Mouse (Mus musculus) heart, postnatal 0 days (tissue): ENCODE measurements at regions not wholly inside any gene's neighbourhood (a gene's known extent, or its start where the extent isn't known, plus 50 kb on each side); places are given as distances from the start of the nearest gene placed in this dataset.

ENCODE experiments used
- ATAC-seq: fragments of 200-750 bp; cut with Nextera tagmentation; 2 replicates; pipeline ENCODE4 v1.8.0; 2017; ENCODE audit warnings: low read depth, moderate number of reproducible peaks, moderate library complexity; ENCODE audit not compliant: insufficient read depth
- DNase-seq: peaks from one replicate; pipeline ENCODE4 v3.0.0-alpha.2; 2016; ENCODE audit warnings: low spot score
- H3K27ac ChIP-seq: fragments of 300-500 bp; sonication (generic); 2 replicates; pipeline ENCODE4 v1.5.1; 2014; ENCODE audit warnings: low read depth, mild to moderate bottlenecking
- H3K27me3 ChIP-seq: fragments of 300-500 bp; sonication (generic); 2 replicates; pipeline ENCODE4 v1.6.1; 2014; ENCODE audit warnings: low read length, mixed read lengths; ENCODE audit not compliant: control insufficient read depth, insufficient read depth
- H3K36me3 ChIP-seq: fragments of 300-500 bp; sonication (generic); replicated peaks from 2 replicates; pipeline ENCODE4 v1.6.1; 2014; ENCODE audit warnings: low read length, mixed read lengths; ENCODE audit not compliant: control insufficient read depth, insufficient read depth
- H3K4me1 ChIP-seq: fragments of 300-500 bp; sonication (generic); 2 replicates; pipeline ENCODE4 v1.6.1; 2014; ENCODE audit warnings: antibody characterized with exemption; ENCODE audit not compliant: control insufficient read depth, insufficient read depth
- H3K4me2 ChIP-seq: fragments of 300-500 bp; sonication (generic); 2 replicates; pipeline ENCODE4 v1.6.1; 2014; ENCODE audit warnings: low read depth, mild to moderate bottlenecking, low read length, moderate library complexity
- H3K4me3 ChIP-seq: fragments of 300-500 bp; sonication (generic); 2 replicates; pipeline ENCODE4 v1.5.1; 2014; ENCODE audit warnings: low read depth, low read length
- H3K9ac ChIP-seq: fragments of 300-500 bp; sonication (generic); replicated peaks from 2 replicates; pipeline ENCODE4 v1.6.1; 2014; ENCODE audit warnings: low read depth, low read length, mixed read lengths
- H3K9me3 ChIP-seq: fragments of 300-500 bp; sonication (generic); replicated peaks from 2 replicates; pipeline ENCODE4 v1.6.1; 2016; ENCODE audit warnings: low read length; ENCODE audit not compliant: control insufficient read depth
- CTCF ChIP-seq: IDR thresholded peaks from 2 replicates; pipeline ENCODE4 v1.5.1; 2016; ENCODE audit warnings: antibody characterized with exemption, control low read depth, low read depth
- EP300 ChIP-seq: IDR thresholded peaks from 2 replicates; pipeline ENCODE4 v1.6.1; 2016; ENCODE audit warnings: antibody characterized with exemption, low read depth
- WGBS: fragments of 180-500 bp; shearing (Covaris S2); extraction: QIAGEN DNeasy Blood & Tissue Kit; methylation state at CpG from one replicate; pipeline ENCODE4 v1.1.7; 2014; 5-methylcytosine and 5-hydroxymethylcytosine counted together

DNA sequence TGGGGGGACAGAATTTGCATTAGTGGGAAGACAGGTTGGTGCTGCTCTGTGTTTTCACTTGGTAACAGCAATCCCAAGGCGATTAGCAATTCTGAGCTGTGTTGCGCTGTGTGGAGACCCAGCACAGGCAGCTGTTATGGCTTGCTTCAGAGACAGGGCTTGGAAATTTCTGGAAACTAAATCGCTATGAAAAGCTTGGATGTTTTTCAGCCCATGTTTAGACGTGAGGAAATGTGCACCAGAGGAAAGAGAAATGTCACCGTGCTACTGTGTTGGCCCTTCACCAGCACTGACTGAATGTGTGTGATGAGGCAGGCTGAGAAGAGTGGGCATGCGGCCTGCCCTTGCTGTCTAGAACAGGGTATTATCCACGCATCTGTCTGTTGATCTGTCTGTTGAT lies 164.6 kb downstream of the Tshz3 start:
- Histone ChIP-seq H3K27ac (no peak overlapping the region), H3K4me3 (no peak overlapping the region), H3K9ac (no peak overlapping the region), H3K9me3 (no peaks in the 10 kb centered on the region), H3K4me1 (no peaks in the 10 kb centered on the region), H3K36me3 (no peaks in the 10 kb centered on the region), H3K27me3 (no peaks in the 10 kb centered on the region), H3K4me2 (no peak overlapping the region)
- no peak for ATAC-seq
- TF ChIP-seq CTCF (no peak), EP300 (no peak)
- WGBS, result 74% methylated on average over 7 of the region's 7 CpGs
- DNase-seq, result no peak

DNA sequence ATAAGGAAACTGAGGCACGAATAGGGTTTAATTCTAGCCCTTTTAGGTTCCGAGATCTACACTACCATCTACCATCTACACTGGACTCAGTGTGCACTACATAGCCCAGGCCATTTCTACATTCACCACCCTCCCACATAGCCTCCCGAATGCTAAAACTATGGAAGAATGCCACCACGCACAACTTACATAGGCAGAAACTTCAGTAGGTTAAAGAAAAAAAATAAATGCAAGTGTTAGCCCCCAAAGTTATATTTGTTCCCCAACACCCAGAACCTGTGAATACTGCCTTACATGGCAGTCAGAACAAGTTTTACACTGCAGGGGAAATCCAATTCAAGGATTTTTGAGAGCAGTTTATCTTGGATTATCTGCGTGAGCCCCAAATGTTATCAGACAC lies 165.8 kb downstream of the Tshz3 start:
- H3K36me3 ChIP-seq, result no peaks in the 10 kb centered on the region
- H3K4me1 ChIP-seq, result no peaks in the 10 kb centered on the region
- no peaks in the 10 kb centered on the region for H3K27me3 ChIP-seq
- H3K4me3 ChIP-seq, result no peak overlapping the region
- ATAC-seq, result no peak
- 72% methylated on average over 5 of the region's 5 CpGs for WGBS
- no peak overlapping the region for H3K27ac ChIP-seq
- TF ChIP-seq EP300 (no peak), CTCF (no peak)
- no peaks in the 10 kb centered on the region for H3K9me3 ChIP-seq
- no peak overlapping the region for H3K9ac ChIP-seq
- no peak for DNase-seq
- no peak overlapping the region for H3K4me2 ChIP-seq

DNA sequence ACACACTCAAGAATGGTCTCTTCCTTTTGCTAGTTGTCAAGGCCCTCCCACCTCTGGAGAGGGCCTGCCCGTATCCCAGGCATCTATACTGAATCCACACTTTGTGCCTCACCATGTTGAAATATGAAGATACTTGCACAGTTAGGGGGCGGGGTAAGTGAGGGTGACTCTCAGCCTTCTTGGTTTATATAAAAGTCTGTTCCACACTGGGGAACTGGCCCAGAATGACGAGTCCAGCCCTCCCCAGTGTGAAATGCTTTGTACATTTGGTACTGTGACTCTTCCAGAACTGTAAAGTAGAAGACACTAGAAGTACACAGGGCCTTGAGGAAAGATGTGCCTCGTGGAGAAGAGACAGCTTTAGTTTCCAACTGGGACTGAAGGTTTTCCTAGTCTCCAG lies 166.8 kb downstream of the Tshz3 start:
- no peaks in the 10 kb centered on the region for H3K36me3 ChIP-seq
- 68% methylated on average over 4 of the region's 4 CpGs for WGBS
- ATAC-seq, result no peak

DNA sequence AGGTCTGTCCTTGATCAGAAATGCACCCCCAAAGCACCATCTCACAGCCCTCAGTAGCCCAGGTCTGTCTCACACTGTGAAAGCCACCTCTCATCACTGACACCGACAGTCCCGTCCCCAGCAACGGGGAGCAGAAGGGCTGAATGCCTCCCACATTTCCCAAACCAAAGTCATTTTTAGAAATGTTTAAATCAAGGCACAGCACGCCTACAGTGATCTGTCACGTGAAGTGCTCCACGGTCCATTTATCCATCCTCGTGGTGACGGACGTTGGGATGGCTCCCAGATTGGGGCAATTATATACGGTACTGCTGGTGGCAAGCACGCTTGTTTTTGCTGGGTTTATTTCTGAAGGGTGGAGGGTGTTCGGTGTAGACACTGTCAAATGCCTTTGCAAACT lies 168.7 kb downstream of the Tshz3 start:
- Histone ChIP-seq H3K9me3 (no peaks in the 10 kb centered on the region), H3K27me3 (no peaks in the 10 kb centered on the region), H3K4me1 (no peaks in the 10 kb centered on the region), H3K36me3 (no peaks in the 10 kb centered on the region), H3K9ac (no peak overlapping the region), H3K4me3 (no peak overlapping the region), H3K27ac (no peak overlapping the region), H3K4me2 (no peak overlapping the region)
- DNase-seq (no peak), ATAC-seq (no peak)
- WGBS, result 59% methylated on average over 12 of the region's 12 CpGs
- TF ChIP-seq EP300, result no peak
- TF ChIP-seq CTCF, result no peak

More for the DNA sequence above, 166.8 kb downstream of the Tshz3 start:
- DNase-seq, result no peak
- no peak overlapping the region for H3K9ac ChIP-seq
- no peaks in the 10 kb centered on the region for H3K9me3 ChIP-seq
- no peaks in the 10 kb centered on the region for H3K27me3 ChIP-seq
- no peak overlapping the region for H3K4me3 ChIP-seq
- H3K27ac ChIP-seq, result no peak overlapping the region
- no peaks in the 10 kb centered on the region for H3K4me1 ChIP-seq
- no peak for TF ChIP-seq CTCF
- H3K4me2 ChIP-seq, result no peak overlapping the region

GRCm38 (mm10) chr7:36874004-36874403 lies 176.1 kb downstream of the Tshz3 start:
- H3K4me1 ChIP-seq, result no peaks in the 10 kb centered on the region
- H3K9me3 ChIP-seq, result no peaks in the 10 kb centered on the region
- no peak overlapping the region for H3K27ac ChIP-seq
- no peaks in the 10 kb centered on the region for H3K27me3 ChIP-seq
- TF ChIP-seq EP300 (no peak), CTCF (no peak)
- ATAC-seq, result no peak
- no peak overlapping the region for H3K4me2 ChIP-seq
- WGBS, result 64% methylated on average over 5 of the region's 5 CpGs
- no peak overlapping the region for H3K9ac ChIP-seq
- DNase-seq, result no peak
- no peaks in the 10 kb centered on the region for H3K36me3 ChIP-seq
- H3K4me3 ChIP-seq, result no peak overlapping the region

DNA sequence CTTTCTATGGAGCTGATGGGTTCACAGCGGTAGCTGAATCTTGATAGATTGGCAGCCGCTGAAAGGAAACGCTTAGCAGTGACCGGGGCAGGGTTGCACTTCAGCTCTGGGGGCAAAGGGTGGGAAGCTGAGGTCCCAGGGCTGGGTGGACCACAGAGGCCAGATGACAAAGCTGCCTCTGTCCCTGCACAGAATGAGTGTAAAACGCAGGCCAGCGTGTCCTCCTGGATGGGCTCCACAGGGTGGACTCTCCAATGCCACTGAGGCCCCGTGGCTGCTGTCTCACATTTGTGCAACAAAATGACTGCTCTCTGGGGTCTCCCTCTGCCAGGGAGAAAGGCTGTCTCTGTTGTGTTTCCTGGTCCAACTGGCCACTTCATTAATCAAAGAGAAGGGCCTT lies 179.8 kb downstream of the Tshz3 start:
- Histone ChIP-seq H3K4me3 (no peak overlapping the region), H3K27me3 (no peaks in the 10 kb centered on the region), H3K9ac (no peak overlapping the region), H3K9me3 (no peaks in the 10 kb centered on the region), H3K4me2 (no peak overlapping the region), H3K4me1 (no peaks in the 10 kb centered on the region), H3K36me3 (no peaks in the 10 kb centered on the region), H3K27ac (no peak overlapping the region)
- TF ChIP-seq CTCF, result no peak
- no peak for TF ChIP-seq EP300
- ATAC-seq, result no peak
- WGBS, result 22% methylated on average over 7 of the region's 7 CpGs
- DNase-seq, result no peak
